Mouse (Mus musculus): Measurements from ENCODE around the gene Sycn. TPM values are rescaled to one million over a fixed set of nuclear protein-coding genes. Genes with fewer than 3 reads are reported as not detected.

The Sycn gene
- polyA plus RNA-seq, 1 experiment: not detected

DNA sequence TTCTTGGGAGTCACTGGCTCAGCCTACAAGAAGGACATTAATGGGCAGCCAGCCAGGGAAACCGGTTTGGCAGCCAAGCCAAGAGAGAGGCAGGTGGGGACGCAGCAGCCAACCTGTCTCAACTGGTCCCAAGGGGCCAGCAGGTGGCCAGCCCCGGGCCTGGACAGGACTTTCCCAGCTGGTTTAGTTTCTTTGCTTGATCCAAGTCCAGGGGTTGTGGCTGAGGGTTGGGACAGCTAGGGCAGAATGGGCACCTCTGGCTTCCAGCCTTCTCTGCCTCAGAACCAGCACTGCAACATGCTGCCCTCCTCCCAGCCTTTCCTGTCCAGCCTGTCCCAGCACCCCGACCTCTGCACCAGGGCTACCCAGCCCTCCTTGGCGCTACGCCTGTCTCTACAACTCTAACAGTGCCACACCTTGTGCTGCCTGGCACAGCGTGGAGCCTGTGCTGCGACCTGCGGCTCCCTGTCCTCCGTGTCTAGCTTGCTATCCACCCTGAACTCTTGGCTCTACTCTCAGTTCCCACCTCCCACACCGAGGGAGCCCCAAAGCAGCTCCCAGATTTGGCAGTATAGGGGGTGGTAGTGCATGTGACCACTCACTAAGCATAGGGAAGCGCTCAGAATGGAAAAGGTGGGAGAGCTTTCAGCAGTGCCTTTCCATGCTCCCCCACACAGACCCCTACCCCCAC lies 29.8 kb downstream of the Sycn start:
- Histone ChIP-seq H3K4me3 (ENCODE audit: insufficient read depth, low read length) (no peak overlapping the region), H3K4me1 (ENCODE audit: control insufficient read depth, insufficient read depth, low read length) (peaks cover 2% of the 10 kb centered on the region; the same call in 1 of the 2 replicates), H3K27ac (ENCODE audit: insufficient read depth, low read length) (no peak overlapping the region)
- TF ChIP-seq POLR2A (IDR thresholded peaks at IDR 0.05; ENCODE audit: extremely low read depth, insufficient read depth, low read length) (no peak), CTCF (IDR thresholded peaks at IDR 0.05; ENCODE audit: extremely low read depth, insufficient read depth, low read length) (no peak)

DNA sequence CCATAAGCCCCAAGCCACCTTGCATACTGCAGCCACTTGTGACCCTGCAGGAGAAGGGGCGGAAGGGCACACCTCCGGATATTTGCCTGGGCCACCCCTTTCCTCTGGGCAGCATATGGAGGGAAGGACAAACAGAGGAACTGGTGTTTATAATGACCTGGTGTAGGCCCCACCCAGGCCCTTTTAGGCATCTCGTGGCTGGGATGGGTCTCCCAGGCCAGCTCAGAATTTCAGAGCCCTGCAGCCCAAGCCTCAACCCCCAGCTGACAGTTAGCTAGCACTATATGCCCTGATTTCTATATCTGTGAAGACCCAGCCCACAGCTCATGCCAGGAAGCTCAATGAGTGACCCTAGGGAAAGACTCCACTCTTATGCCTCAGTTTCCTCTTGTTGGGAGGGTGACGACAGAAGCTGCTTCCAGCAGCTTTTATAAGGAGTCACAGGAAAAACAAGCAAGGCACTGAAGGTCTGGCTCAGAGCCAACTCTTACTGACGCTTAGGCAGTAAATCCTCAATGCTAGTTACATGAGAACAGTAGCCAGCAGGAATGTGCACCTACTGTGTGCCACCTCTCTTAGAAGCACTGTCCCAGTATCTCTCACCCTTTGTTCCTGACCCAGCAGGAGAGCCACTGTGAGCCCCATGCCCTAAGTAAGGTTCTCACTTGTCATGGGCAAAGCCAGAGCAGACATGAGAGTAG lies 30.4 kb downstream of the Sycn start:
- Histone ChIP-seq H3K27ac (ENCODE audit: insufficient read depth, low read length) (no peak overlapping the region), H3K4me1 (ENCODE audit: control insufficient read depth, insufficient read depth, low read length) (peaks cover 2% of the 10 kb centered on the region; the same call in 1 of the 2 replicates), H3K4me3 (ENCODE audit: insufficient read depth, low read length) (no peak overlapping the region)
- TF ChIP-seq CTCF (IDR thresholded peaks at IDR 0.05; ENCODE audit: extremely low read depth, insufficient read depth, low read length): no peak
- TF ChIP-seq POLR2A (IDR thresholded peaks at IDR 0.05; ENCODE audit: extremely low read depth, insufficient read depth, low read length): no peak

DNA sequence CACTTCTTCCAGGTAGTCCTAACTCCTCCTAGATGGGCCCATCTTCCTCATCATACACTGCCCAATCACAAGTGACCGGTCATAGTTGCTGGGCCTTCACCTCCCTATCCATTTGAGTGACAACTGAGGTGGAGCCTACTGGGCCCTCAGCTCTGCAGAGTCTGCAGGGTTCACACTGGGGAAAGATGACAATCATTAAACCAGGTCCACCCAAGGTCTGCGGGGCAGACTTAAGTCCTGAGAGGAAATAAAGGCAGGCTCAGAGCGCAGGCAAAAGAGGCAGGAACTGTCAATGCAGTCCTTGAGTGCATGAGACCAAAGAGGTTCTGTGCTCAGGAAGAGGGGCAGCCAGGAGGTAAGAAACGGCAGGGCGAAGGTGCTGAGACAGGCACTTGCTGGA lies 32.0 kb downstream of the Sycn start:
- Histone ChIP-seq H3K27ac (ENCODE audit: insufficient read depth, low read length) (no peak overlapping the region), H3K4me1 (ENCODE audit: control insufficient read depth, insufficient read depth, low read length) (peaks cover 5% of the 10 kb centered on the region; the same call in 1 of the 2 replicates), H3K4me3 (ENCODE audit: insufficient read depth, low read length) (no peak overlapping the region)
- TF ChIP-seq POLR2A (IDR thresholded peaks at IDR 0.05; ENCODE audit: extremely low read depth, insufficient read depth, low read length): no peak
- no peak for TF ChIP-seq CTCF (IDR thresholded peaks at IDR 0.05; ENCODE audit: extremely low read depth, insufficient read depth, low read length)

DNA sequence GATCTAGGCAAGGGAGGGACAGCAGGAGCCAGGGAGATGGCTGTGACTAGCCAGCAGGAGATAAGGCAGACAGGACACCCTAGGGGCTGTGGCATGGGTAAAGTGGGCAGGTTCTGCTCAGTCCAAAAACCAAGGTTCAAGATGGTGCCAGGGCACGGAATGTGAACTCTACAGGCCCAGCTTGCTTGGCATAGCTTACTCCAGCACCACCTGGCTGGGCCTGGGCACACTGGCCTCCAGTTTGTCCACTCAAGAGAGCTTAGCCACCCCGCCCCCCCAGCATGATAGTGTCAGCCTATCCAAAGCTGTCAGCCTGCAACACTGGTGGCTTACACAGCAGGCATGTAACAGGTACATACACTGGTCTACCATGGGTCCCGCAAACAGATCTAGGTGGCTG lies 32.6 kb downstream of the Sycn start:
- Histone ChIP-seq H3K27ac (ENCODE audit: insufficient read depth, low read length) (no peak overlapping the region), H3K4me3 (ENCODE audit: insufficient read depth, low read length) (no peak overlapping the region), H3K4me1 (ENCODE audit: control insufficient read depth, insufficient read depth, low read length) (peaks cover 5% of the 10 kb centered on the region; the same call in 1 of the 2 replicates)
- TF ChIP-seq POLR2A (IDR thresholded peaks at IDR 0.05; ENCODE audit: extremely low read depth, insufficient read depth, low read length) (no peak), CTCF (IDR thresholded peaks at IDR 0.05; ENCODE audit: extremely low read depth, insufficient read depth, low read length) (no peak)

DNA sequence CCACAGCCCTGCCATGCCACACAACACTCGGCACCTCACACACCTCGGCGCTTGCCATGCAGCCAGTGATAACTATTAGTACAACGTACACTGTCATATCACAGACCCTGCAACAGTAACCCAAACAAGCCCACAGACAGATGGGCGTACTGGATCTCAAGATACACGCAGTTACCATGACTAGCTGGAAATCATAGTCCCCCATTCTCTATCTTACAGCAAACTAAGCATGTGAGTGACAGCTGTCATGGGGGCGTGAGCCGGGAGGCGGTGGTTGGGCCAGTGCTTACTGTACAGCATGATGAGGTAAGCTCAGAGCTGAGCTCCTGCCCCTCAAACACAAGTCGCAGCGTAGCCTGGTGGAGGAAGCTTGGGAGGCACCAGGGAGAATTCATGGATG lies 34.9 kb downstream of the Sycn start:
- H3K27ac ChIP-seq (ENCODE audit: insufficient read depth, low read length): no peak overlapping the region
- no peak for TF ChIP-seq CTCF (IDR thresholded peaks at IDR 0.05; ENCODE audit: extremely low read depth, insufficient read depth, low read length)
- no peak for TF ChIP-seq POLR2A (IDR thresholded peaks at IDR 0.05; ENCODE audit: extremely low read depth, insufficient read depth, low read length)
- H3K4me1 ChIP-seq (ENCODE audit: control insufficient read depth, insufficient read depth, low read length): peaks cover 5% of the 10 kb centered on the region; the same call in 1 of the 2 replicates
- no peak overlapping the region for H3K4me3 ChIP-seq (ENCODE audit: insufficient read depth, low read length)

DNA sequence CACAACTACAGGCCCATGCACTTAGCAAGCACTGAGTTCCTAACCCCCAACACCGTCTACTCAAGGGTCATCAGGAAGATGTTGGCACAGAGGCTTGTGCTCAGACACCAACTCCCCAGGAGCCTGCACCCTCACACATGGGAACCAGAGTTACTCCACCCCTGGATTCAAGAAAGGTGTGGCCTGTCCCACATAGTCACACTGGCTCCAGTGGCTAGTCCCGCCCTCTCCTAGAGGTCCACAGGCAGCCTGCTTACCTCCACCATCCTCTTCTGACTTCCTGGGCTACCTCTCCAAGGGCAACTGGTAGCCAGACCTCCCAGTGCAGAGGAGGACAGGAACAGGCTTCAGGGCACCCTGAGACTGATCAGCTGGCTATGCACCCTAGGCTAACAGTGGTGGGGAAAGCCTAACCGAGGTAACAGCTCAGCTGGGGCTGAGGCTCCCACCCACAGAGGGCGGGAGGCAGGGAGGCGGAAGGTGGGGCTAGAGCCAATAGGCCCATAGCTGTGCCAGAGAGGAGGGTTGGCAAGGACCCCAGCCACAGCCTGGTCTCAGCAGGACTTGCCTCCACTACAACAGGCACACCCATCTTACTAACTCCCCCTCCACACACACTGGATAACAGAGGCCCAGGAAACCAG lies 35.7 kb downstream of the Sycn start:
- H3K27ac ChIP-seq (ENCODE audit: insufficient read depth, low read length): no peak overlapping the region
- H3K4me3 ChIP-seq (ENCODE audit: insufficient read depth, low read length): no peak overlapping the region
- peaks cover 3% of the 10 kb centered on the region; the same call in 1 of the 2 replicates for H3K4me1 ChIP-seq (ENCODE audit: control insufficient read depth, insufficient read depth, low read length)
- TF ChIP-seq CTCF (IDR thresholded peaks at IDR 0.05; ENCODE audit: extremely low read depth, insufficient read depth, low read length): no peak
- TF ChIP-seq POLR2A (IDR thresholded peaks at IDR 0.05; ENCODE audit: extremely low read depth, insufficient read depth, low read length): no peak

DNA sequence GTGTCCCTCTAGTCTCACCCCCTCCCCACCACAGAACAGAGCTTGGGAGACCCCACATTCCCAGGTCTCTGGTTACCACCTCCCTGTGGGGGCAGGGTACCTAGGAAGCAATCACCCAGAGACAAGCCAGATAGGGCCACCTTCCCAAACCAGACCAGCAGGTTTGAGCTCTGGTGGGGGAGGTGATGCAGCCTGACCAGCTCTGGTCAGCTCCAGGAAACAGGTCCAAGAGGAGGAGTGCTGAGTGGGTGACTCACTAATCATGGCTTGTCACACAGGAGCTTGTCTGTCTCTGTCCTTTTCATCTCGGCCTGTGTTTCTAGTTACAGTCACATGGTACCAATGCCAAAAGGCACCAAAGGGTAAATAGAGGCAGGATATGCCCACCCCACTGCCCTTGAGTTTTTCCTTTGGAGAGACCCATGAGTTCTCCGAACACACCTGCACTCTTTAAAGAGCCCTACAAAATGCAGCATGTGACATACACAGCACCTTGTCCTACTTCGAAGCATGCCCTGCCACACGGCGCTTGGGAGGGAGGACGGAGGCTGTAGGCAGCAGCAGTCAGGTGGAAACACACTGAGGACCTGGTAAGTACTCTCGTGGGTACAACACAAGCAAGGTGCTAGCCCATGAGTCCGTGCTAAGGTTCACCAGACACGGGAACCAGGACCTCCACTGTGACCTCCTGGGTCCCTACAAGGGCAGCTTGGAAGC lies 37.3 kb downstream of the Sycn start:
- TF ChIP-seq POLR2A (IDR thresholded peaks at IDR 0.05; ENCODE audit: extremely low read depth, insufficient read depth, low read length): no peak
- TF ChIP-seq CTCF (IDR thresholded peaks at IDR 0.05; ENCODE audit: extremely low read depth, insufficient read depth, low read length): no peak
- Histone ChIP-seq H3K4me3 (ENCODE audit: insufficient read depth, low read length) (no peak overlapping the region), H3K27ac (ENCODE audit: insufficient read depth, low read length) (no peak overlapping the region), H3K4me1 (ENCODE audit: control insufficient read depth, insufficient read depth, low read length) (peaks cover 3% of the 10 kb centered on the region; the same call in 1 of the 2 replicates)

DNA sequence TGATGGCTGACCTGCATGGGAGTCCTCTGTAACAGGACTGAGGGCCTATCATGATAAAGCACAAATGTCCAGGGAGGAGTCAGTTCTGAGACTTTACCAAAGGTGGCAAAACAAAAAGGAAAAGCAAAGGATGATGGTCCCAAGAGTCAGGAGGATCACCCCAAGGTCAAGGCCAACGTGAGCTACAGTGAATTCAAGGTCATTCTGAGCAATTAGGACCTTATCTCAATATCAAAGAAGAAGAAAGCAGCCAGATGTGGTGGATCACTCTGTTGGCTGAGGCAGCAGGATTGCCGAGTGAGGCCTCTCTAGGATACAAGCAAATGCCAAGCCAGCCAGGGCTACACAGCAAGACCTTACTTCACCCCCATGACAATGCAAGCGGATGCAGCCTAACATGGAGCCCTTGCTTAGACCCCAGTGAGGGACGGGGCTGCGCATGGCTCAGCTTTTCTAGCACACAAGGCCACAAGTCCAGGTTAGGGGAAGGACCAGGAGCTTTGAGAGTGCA lies 37.9 kb downstream of the Sycn start:
- TF ChIP-seq POLR2A (IDR thresholded peaks at IDR 0.05; ENCODE audit: extremely low read depth, insufficient read depth, low read length) (no peak), CTCF (IDR thresholded peaks at IDR 0.05; ENCODE audit: extremely low read depth, insufficient read depth, low read length) (no peak)
- no peak overlapping the region for H3K27ac ChIP-seq (ENCODE audit: insufficient read depth, low read length)

DNA sequence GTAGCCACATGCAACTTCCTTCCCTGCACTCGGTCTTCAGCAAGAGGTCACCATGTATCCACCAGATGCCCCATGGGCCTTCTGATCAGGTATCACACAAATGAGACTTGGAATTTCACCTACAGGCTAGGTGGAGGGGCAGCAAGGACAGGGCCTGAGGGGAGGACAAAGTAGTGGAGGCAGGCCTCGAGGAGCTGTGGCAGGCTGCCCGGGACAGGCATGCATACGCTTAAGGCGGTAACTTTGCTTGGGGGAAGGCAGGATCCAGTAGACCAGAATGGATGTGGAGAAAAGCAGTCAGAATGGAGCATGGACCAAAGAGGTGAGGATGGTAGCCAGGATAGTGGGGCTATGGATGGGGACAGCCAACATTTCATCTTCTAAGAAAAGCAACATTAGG lies 39.1 kb downstream of the Sycn start:
- Histone ChIP-seq H3K4me1 (ENCODE audit: control insufficient read depth, insufficient read depth, low read length) (peaks cover 3% of the 10 kb centered on the region; the same call in 1 of the 2 replicates), H3K4me3 (ENCODE audit: insufficient read depth, low read length) (no peak overlapping the region), H3K27ac (ENCODE audit: insufficient read depth, low read length) (no peak overlapping the region)
- TF ChIP-seq POLR2A (IDR thresholded peaks at IDR 0.05; ENCODE audit: extremely low read depth, insufficient read depth, low read length) (no peak), CTCF (IDR thresholded peaks at IDR 0.05; ENCODE audit: extremely low read depth, insufficient read depth, low read length) (no peak)

More for the DNA sequence above, 37.9 kb downstream of the Sycn start:
- Histone ChIP-seq H3K4me1 (ENCODE audit: control insufficient read depth, insufficient read depth, low read length) (peaks cover 3% of the 10 kb centered on the region; the same call in 1 of the 2 replicates), H3K4me3 (ENCODE audit: insufficient read depth, low read length) (no peak overlapping the region)

All from cortical plate, adult 2 months (tissue).